10 mouse cellular contexts compared by ENCODE assay signal in genomic region chr9:41149079-41149676, GRCm38 (mm10). TPM values are rescaled to one million over a fixed set of nuclear protein-coding genes. Genes with fewer than 3 reads are reported as not detected.
DNase-seq lines count a peak whose midpoint lies in the region; ATAC-seq and TF ChIP-seq lines count a peak whose summit lies in the region.
"Had no signal": no experiment of that assay in that cellular context is flagged by ENCODE, and none has a peak within 500 bp of the region (broad histone marks: within the 10 kb centered on the region; RNA-seq: fewer than 3 reads in every experiment).

No protein-coding gene starts in this region.

- no peak overlapping the region for H3K4me2 ChIP-seq in neural tube, embryonic 12.5 days (replicated peaks)
- no peak overlapping the region for H3K4me2 ChIP-seq in stomach, postnatal 0 days (replicated peaks; ENCODE audit: low read depth)
- H3K4me2 ChIP-seq in heart, embryonic 12.5 days = no peak overlapping the region
- H3K4me2 ChIP-seq: embryonic facial prominence, embryonic 13.5 days had no signal

- H3K9me3 ChIP-seq in neural tube, embryonic 12.5 days = no peaks in the 10 kb centered on the region
- H3K9me3 ChIP-seq in stomach, postnatal 0 days (ENCODE audit: control insufficient read depth, low read length) = no peaks in the 10 kb centered on the region
- no peaks in the 10 kb centered on the region for H3K9me3 ChIP-seq in heart, embryonic 12.5 days (replicated peaks)
- H3K9me3 ChIP-seq: embryonic facial prominence, embryonic 13.5 days had no signal

- peaks cover 37% of the 10 kb centered on the region for H3K4me1 ChIP-seq in neural tube, embryonic 12.5 days
- no peaks in the 10 kb centered on the region; the same call in 1 of the 2 replicates for H3K4me1 ChIP-seq in stomach, postnatal 0 days (replicated peaks; ENCODE audit: control insufficient read depth, insufficient read depth)
- peaks cover 52% of the 10 kb centered on the region for H3K4me1 ChIP-seq in heart, embryonic 12.5 days (replicated peaks)

- no peak for TF ChIP-seq EP300 in stomach, postnatal 0 days (optimal IDR thresholded peaks at IDR 0.05)

- no peak overlapping the region for H3K4me3 ChIP-seq in neural tube, embryonic 12.5 days
- no peak overlapping the region for H3K4me3 ChIP-seq in stomach, postnatal 0 days (ENCODE audit: low read depth, low read length)
- H3K4me3 ChIP-seq in heart, embryonic 12.5 days = no peak overlapping the region
- H3K4me3 ChIP-seq: embryonic facial prominence, embryonic 13.5 days had no signal

- no peak for DNase-seq in neural tube, embryonic 10.5 days (ENCODE audit: extremely low spot score, low spot score)
- peak; percentile 81 to 87 for DNase-seq in cerebellum, postnatal 14 days
- DNase-seq in layer of hippocampus, adult 18-20 months (ENCODE audit: low spot score in 2 of 2) = peak; percentile 50 to 77
- DNase-seq in stomach, postnatal 0 days (ENCODE audit: low spot score) = no peak
- DNase-seq in lung, adult 18-20 months = no peak
- DNase-seq: gastrocnemius, postnatal 25 days; heart, postnatal 36 days had no signal

- peak; percentile 64; the same call in 1 of the 2 replicates for ATAC-seq in neural tube, embryonic 12.5 days (ENCODE audit: low FRiP score, low read depth)
- ATAC-seq in stomach, postnatal 0 days (ENCODE audit: low FRiP score, low TSS enrichment) = 0 out of 2 replicates have a peak, but pooled peaks have one; percentile 45
- no peak for ATAC-seq in heart, embryonic 12.5 days (ENCODE audit: insufficient number of reproducible peaks, low FRiP score)

- WGBS in neural tube, embryonic 12.5 days = 60% methylated on average over 6 of the region's 6 CpGs
- WGBS in stomach, postnatal 0 days = 66% methylated on average over 6 of the region's 6 CpGs
- WGBS in heart, embryonic 12.5 days = 74% methylated on average over 6 of the region's 6 CpGs

- TF ChIP-seq CTCF in stomach, postnatal 0 days (IDR thresholded peaks at IDR 0.05; ENCODE audit: low read depth) = no peak

- no peak overlapping the region for H3K27ac ChIP-seq in neural tube, embryonic 12.5 days
- H3K27ac ChIP-seq in stomach, postnatal 0 days (replicated peaks) = no peak overlapping the region
- no peak overlapping the region for H3K27ac ChIP-seq in heart, embryonic 12.5 days (ENCODE audit: poor library complexity, severe bottlenecking)
- H3K27ac ChIP-seq: embryonic facial prominence, embryonic 13.5 days had no signal

- no peaks in the 10 kb centered on the region for H3K36me3 ChIP-seq in neural tube, embryonic 12.5 days
- H3K36me3 ChIP-seq in stomach, postnatal 0 days (ENCODE audit: control insufficient read depth, insufficient read depth, low read length) = no peaks in the 10 kb centered on the region
- H3K36me3 ChIP-seq in heart, embryonic 12.5 days = no peaks in the 10 kb centered on the region
- H3K36me3 ChIP-seq: embryonic facial prominence, embryonic 13.5 days had no signal

- H3K9ac ChIP-seq in neural tube, embryonic 12.5 days = no peak overlapping the region
- H3K9ac ChIP-seq in stomach, postnatal 0 days (ENCODE audit: low read length) = no peak overlapping the region
- no peak overlapping the region for H3K9ac ChIP-seq in heart, embryonic 12.5 days
- H3K9ac ChIP-seq: embryonic facial prominence, embryonic 13.5 days had no signal

- H3K27me3 ChIP-seq in neural tube, embryonic 12.5 days (replicated peaks) = no peaks in the 10 kb centered on the region
- no peaks in the 10 kb centered on the region for H3K27me3 ChIP-seq in stomach, postnatal 0 days (ENCODE audit: control insufficient read depth, insufficient read depth, low read length)
- H3K27me3 ChIP-seq in heart, embryonic 12.5 days (replicated peaks) = no peaks in the 10 kb centered on the region

RNA-seq across cellular contexts. Expression of gene Ubash3b, which starts 12.3 kb away (rescaled TPM):
- 17.4 and 24.1 TPM in 2 replicates for polyA plus RNA-seq in neural tube, embryonic 12.5 days (2016; fragmentation: Nextera tagmentation; extraction: Ambion mirVana)
- 10 to 100 TPM; 27.6 to 28.4 TPM for total RNA-seq in layer of hippocampus, adult 18-20 months (2021)
- 1.4 and 1.7 TPM in 2 replicates for polyA plus RNA-seq in stomach, postnatal 0 days (2015; fragmentation: Nextera tagmentation; extraction: Ambion mirVana)
- 13.3 and 13.8 TPM in 2 replicates for polyA plus RNA-seq in heart, embryonic 12.5 days (2016; fragmentation: Nextera tagmentation; extraction: Ambion mirVana)

Comparison
In these comparisons a context has a peak if more than half of its experiments do, and no peak if none do; other contexts are left out.
1. DNase-seq: peak in cerebellum, postnatal 14 days (2 of 2) and layer of hippocampus, adult 18-20 months (2 of 2); none in neural tube, embryonic 10.5 days (single experiment), stomach, postnatal 0 days (single experiment) and lung, adult 18-20 months (0 of 2).